ENCODE assay signal across 25 mouse cellular contexts in the genomic region with DNA sequence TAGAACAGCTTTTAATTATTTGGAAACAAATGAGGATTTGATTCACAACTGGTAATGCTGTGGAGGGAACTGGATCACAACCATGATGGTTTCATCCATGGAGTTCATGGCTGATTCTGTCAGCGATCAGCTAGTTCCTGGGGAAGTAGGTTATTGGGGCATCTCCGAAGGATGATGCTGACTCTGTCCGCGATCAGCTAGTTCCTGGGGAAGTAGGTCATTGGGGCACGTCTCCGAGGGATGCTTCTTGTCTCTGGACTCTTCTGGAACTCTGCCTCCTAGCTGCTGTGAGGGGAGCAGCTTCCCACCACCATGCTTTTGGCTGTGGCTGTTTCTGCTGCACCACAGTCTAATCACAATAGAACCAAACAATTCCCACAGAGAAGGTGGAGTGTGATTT. TPM values are rescaled to one million over a fixed set of nuclear protein-coding genes. Genes with fewer than 3 reads are reported as not detected.
DNase-seq lines count a peak whose midpoint lies in the region; ATAC-seq and TF ChIP-seq lines count a peak whose summit lies in the region.
"Had no signal": no experiment of that assay in that cellular context is flagged by ENCODE, and none has a peak within 500 bp of the region (broad histone marks: within the 10 kb centered on the region; RNA-seq: fewer than 3 reads in every experiment).

No protein-coding gene starts in this region.

- no peaks in the 10 kb centered on the region for H3K27me3 ChIP-seq in liver, postnatal 0 days (ENCODE audit: insufficient read depth, low read length)
- no peaks in the 10 kb centered on the region for H3K27me3 ChIP-seq in liver, embryonic 12.5 days (replicated peaks)
- H3K27me3 ChIP-seq: forebrain, embryonic 13.5 days; heart, embryonic 13.5 days had no signal

- no peak overlapping the region for H3K4me2 ChIP-seq in liver, postnatal 0 days (ENCODE audit: low read depth, low read length)
- H3K4me2 ChIP-seq in liver, embryonic 12.5 days = no peak overlapping the region
- H3K4me2 ChIP-seq: forebrain, embryonic 13.5 days; heart, embryonic 13.5 days; hindbrain, embryonic 14.5 days had no signal

- H3K27ac ChIP-seq in liver, postnatal 0 days (ENCODE audit: low read depth) = no peak overlapping the region
- no peak overlapping the region for H3K27ac ChIP-seq in liver, embryonic 12.5 days
- H3K27ac ChIP-seq: forebrain, embryonic 10.5 days; forebrain, embryonic 13.5 days; gastrocnemius, adult 2 months; heart, embryonic 10.5 days; heart, embryonic 13.5 days; hindbrain, embryonic 14.5 days; hindbrain, postnatal 0 days had no signal

- no peak for TF ChIP-seq CTCF in liver, postnatal 0 days (IDR thresholded peaks at IDR 0.05; ENCODE audit: low read depth)

- TF ChIP-seq EP300 in liver, postnatal 0 days (IDR thresholded peaks at IDR 0.05; ENCODE audit: low read depth) = no peak

- H3K4me3 ChIP-seq in liver, postnatal 0 days (ENCODE audit: low read depth, low read length) = no peak overlapping the region
- H3K4me3 ChIP-seq in liver, embryonic 12.5 days = no peak overlapping the region
- H3K4me3 ChIP-seq: forebrain, embryonic 10.5 days; forebrain, embryonic 13.5 days; gastrocnemius, adult 2 months; heart, embryonic 10.5 days; heart, embryonic 13.5 days had no signal

- ATAC-seq in liver, postnatal 0 days = 0 out of 2 replicates have a peak, but pooled peaks have one; percentile 15
- no peak for ATAC-seq in liver, embryonic 12.5 days
- 0 out of 2 replicates have a peak, but pooled peaks have one; percentile 20 for ATAC-seq in megakaryocyte progenitor cell, adult 5-6 weeks (replicated peaks; ENCODE audit: poor library complexity)
- ATAC-seq: activated CD4-positive, CD25-positive, alpha-beta regulatory T cell, adult 4 months; forebrain, embryonic 13.5 days; forebrain, embryonic 16.5 days; hindbrain, postnatal 0 days had no signal

- no peak overlapping the region for H3K9ac ChIP-seq in liver, postnatal 0 days (replicated peaks)
- no peak overlapping the region for H3K9ac ChIP-seq in liver, embryonic 12.5 days
- H3K9ac ChIP-seq: forebrain, embryonic 13.5 days; heart, embryonic 13.5 days; hindbrain, embryonic 14.5 days had no signal

- DNase-seq in heart, adult 11 months = peak; percentile 71
- DNase-seq in heart, adult 8-10 months (ENCODE audit: low spot score) = no peak
- DNase-seq in liver, postnatal 0 days = no peak
- no peak for DNase-seq in adrenal gland, adult 2 months
- DNase-seq in gastrocnemius, adult 8-10 months (ENCODE audit: low spot score in 2 of 2) = no peak
- DNase-seq: adrenal gland, postnatal 10 days; adrenal gland, postnatal 36 days; cerebellum, adult 18-20 months; cerebellum, adult 9-10 months; cerebellum, postnatal 14 days; gastrocnemius, adult 2 months; gastrocnemius, postnatal 25 days; heart, adult 18-20 months; heart, postnatal 14 days; heart, postnatal 4 days had no signal

- H3K9me3 ChIP-seq in liver, postnatal 0 days (ENCODE audit: low read length) = no peaks in the 10 kb centered on the region
- no peaks in the 10 kb centered on the region for H3K9me3 ChIP-seq in liver, embryonic 12.5 days (replicated peaks)
- H3K9me3 ChIP-seq: forebrain, embryonic 10.5 days; forebrain, embryonic 13.5 days; heart, embryonic 10.5 days; heart, embryonic 13.5 days had no signal

- no peaks in the 10 kb centered on the region for H3K36me3 ChIP-seq in liver, postnatal 0 days (replicated peaks; ENCODE audit: insufficient read depth, low read length)
- H3K36me3 ChIP-seq in liver, embryonic 12.5 days = no peaks in the 10 kb centered on the region
- H3K36me3 ChIP-seq: forebrain, embryonic 10.5 days; heart, embryonic 10.5 days; heart, embryonic 13.5 days had no signal

- no peaks in the 10 kb centered on the region for H3K4me1 ChIP-seq in liver, postnatal 0 days (ENCODE audit: insufficient read depth)
- H3K4me1 ChIP-seq in liver, embryonic 12.5 days = peaks cover 5% of the 10 kb centered on the region; the same call in 1 of the 2 replicates
- H3K4me1 ChIP-seq: forebrain, embryonic 13.5 days had no signal

- WGBS in liver, postnatal 0 days (ENCODE audit: insufficient replicate concordance) = 61% methylated on average over 6 of the region's 6 CpGs
- WGBS in liver, embryonic 12.5 days (ENCODE audit: insufficient replicate concordance) = 56% methylated on average over 6 of the region's 6 CpGs

RNA-seq across cellular contexts. Expression of a gene that starts 12.3 kb away (rescaled TPM):
- total RNA-seq in heart, adult 8-10 months (2022) = 1 to 10 TPM; 2.8 to 7.7 (median 3.9) TPM
- polyA plus RNA-seq in liver, postnatal 0 days (2015; fragmentation: Nextera tagmentation; extraction: Ambion mirVana) = 1.7 and 2.0 TPM in 2 replicates
- 3.9 and 4.5 TPM in 2 replicates for polyA plus RNA-seq in liver, embryonic 12.5 days (2016; fragmentation: Nextera tagmentation; extraction: Ambion mirVana)
- 0.12 and 0.17 TPM in 2 replicates for total RNA-seq in megakaryocyte progenitor cell, adult 5-6 weeks (2015)
- total RNA-seq in megakaryocyte progenitor cell, adult 5-6 weeks (2017) = 0.34 and 1.2 TPM in 2 replicates
- total RNA-seq in adrenal gland, adult 2 months (2021) = 10 to 100 TPM; 16.8 to 18.3 TPM
- polyA plus RNA-seq in adrenal gland, adult 2 months (2012; rRNA removed) = 9.8 and 10.9 TPM in 2 replicates
- 1 to 10 TPM in 3 of 4 experiments, under 1 TPM in 1; 0.63 to 2.1 (median 1.4) TPM for total RNA-seq in gastrocnemius, adult 8-10 months (2022)
- polyA plus RNA-seq: activated CD4-positive, CD25-positive, alpha-beta regulatory T cell, adult 4 months had no signal
